Mouse (Mus musculus) bone marrow macrophage, adult 2 months (primary cell): ENCODE measurements around the gene Mmp2.

Source experiments
- CTCF ChIP-seq: IDR thresholded peaks from 2 replicates; pipeline ENCODE4 v1.5.1; 2012; ENCODE audit warnings: low read depth, mild to moderate bottlenecking, low read length, moderate library complexity
- POLR2A ChIP-seq: IDR thresholded peaks from 2 replicates; pipeline ENCODE4 v1.6.1; 2012; ENCODE audit warnings: mild to moderate bottlenecking, low read depth, low read length, borderline replicate concordance

DNA sequence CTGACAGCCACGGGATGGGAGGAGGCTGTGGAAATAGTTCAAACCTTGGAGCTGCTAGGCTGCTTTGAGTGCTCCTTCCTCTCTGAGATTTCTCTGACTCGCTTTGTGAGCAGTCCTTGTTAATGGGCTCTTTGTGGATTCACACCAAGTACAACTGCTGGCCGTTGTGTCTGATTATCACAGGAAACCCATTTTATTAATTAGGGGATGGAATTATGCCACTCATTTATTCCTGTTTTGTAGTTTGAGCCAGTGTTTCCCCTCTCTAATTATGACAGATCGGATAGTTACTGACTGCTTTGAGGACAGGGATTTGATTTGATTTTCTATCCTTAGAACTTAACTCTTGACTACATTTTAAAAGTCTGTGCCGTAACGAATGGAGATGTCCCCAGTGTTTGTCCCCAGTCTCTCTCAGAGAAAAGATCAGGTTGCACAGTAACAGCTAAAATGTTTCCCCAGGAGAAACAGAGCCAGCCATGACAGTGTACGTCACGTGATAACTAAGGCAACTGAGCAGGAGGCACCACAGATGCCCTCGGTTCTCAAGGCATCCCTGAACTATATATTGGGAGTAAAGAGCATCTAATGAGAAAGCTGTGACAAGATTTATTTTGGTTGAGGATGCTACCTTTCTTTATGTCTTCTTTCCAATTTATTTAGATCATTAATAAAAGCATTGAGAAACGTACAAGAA, 45.1 kb downstream of the Mmp2 start:
- TF ChIP-seq CTCF (no peak), POLR2A (no peak)
